Mouse (Mus musculus) MEL (cell line): Measurements from ENCODE around the gene Col5a3. TPM values are rescaled to one million over a fixed set of nuclear protein-coding genes. Genes with fewer than 3 reads are reported as not detected.

Experiments
- DNase-seq: peaks from one replicate; pipeline ENCODE4 v3.0.0; 2011; ENCODE audit warnings: low read depth, low spot score
- H3K27ac ChIP-seq: 2 replicates; pipeline ENCODE4 v1.5.1; 2012; ENCODE audit warnings: low read depth, mild to moderate bottlenecking, control low read depth, low read length, moderate library complexity; ENCODE audit not compliant: control insufficient read depth
- H3K27me3 ChIP-seq, 2 experiments: fragments of 150-350 bp in 1 of 2; sonication (generic) in 1 of 2; 2 replicates each; pipeline ENCODE4 v1.6.1; 2012; ENCODE audit warnings: low read length in 2 of 2, mild to moderate bottlenecking in 2 of 2, improper control_type of control experiment in 1 of 2, moderate library complexity in 1 of 2; ENCODE audit not compliant: insufficient read depth in 2 of 2, control insufficient read depth in 1 of 2
- H3K36me3 ChIP-seq, 2 experiments: 2 replicates each; pipeline ENCODE4 v1.6.1; 2012 to 2014; ENCODE audit warnings: low read length in 2 of 2, improper control_type of control experiment in 1 of 2, inconsistent platforms in 1 of 2, mild to moderate bottlenecking in 1 of 2; ENCODE audit not compliant: insufficient read depth in 2 of 2, control insufficient read depth in 1 of 2
- H3K4me1 ChIP-seq, 2 experiments: fragments of 150-350 bp in 1 of 2; sonication (generic) in 1 of 2; 2 replicates each; pipeline ENCODE4 v1.6.1; 2012; ENCODE audit warnings: low read length in 2 of 2, improper control_type of control experiment in 1 of 2, mild to moderate bottlenecking in 1 of 2; ENCODE audit not compliant: insufficient read depth in 2 of 2, control insufficient read depth in 1 of 2
- H3K4me3 ChIP-seq, 2 experiments: fragments of 150-350 bp in 1 of 2; sonication (generic) in 1 of 2; 2 replicates each; pipeline ENCODE4 v1.5.1; 2012; ENCODE audit warnings: low read depth in 2 of 2, low read length in 2 of 2, mild to moderate bottlenecking in 2 of 2, moderate library complexity in 2 of 2, control low read depth in 1 of 2, improper control_type of control experiment in 1 of 2; ENCODE audit not compliant: control insufficient read depth in 1 of 2, insufficient read depth in 1 of 2
- H3K79me2 ChIP-seq: 2 replicates; pipeline ENCODE4 v1.6.1; 2012; ENCODE audit warnings: mild to moderate bottlenecking, low read length, moderate library complexity; ENCODE audit not compliant: control insufficient read depth, poor library complexity, insufficient read depth
- H3K9ac ChIP-seq: 2 replicates; pipeline ENCODE4 v1.6.1; 2012; ENCODE audit warnings: low read depth, mild to moderate bottlenecking, control low read depth, low read length, moderate library complexity; ENCODE audit not compliant: control insufficient read depth, poor library complexity, severe bottlenecking
- H3K9me3 ChIP-seq: fragments of 150-350 bp; sonication (generic); replicated peaks from 2 replicates; pipeline ENCODE4 v1.6.1; 2012; ENCODE audit warnings: mild to moderate bottlenecking, low read length, improper control_type of control experiment, moderate library complexity; ENCODE audit not compliant: insufficient read depth
- CTCF ChIP-seq, 3 experiments: IDR thresholded peaks in 2 of 3; conservative IDR thresholded peaks in 1 of 3; 2 replicates each; pipeline ENCODE4 v1.5.1; 2011 to 2012; ENCODE audit warnings: low read length in 3 of 3, low read depth in 2 of 3, mild to moderate bottlenecking in 2 of 3, improper control_type of control experiment in 1 of 3, inconsistent platforms in 1 of 3, mixed read lengths in 1 of 3, moderate library complexity in 1 of 3; ENCODE audit not compliant: control insufficient read depth in 1 of 3, insufficient read depth in 1 of 3, poor library complexity in 1 of 3, severe bottlenecking in 1 of 3
- GATA1 ChIP-seq: IDR thresholded peaks from 2 replicates; pipeline ENCODE4 v1.6.1; 2011; ENCODE audit warnings: low read depth, low read length, improper control_type of control experiment
- HCFC1 ChIP-seq: IDR thresholded peaks from 2 replicates; pipeline ENCODE4 v1.6.1; 2012; ENCODE audit warnings: low read depth, mild to moderate bottlenecking, inconsistent platforms, low read length, improper control_type of control experiment, moderate library complexity
- MAX ChIP-seq: IDR thresholded peaks from 2 replicates; pipeline ENCODE4 v1.6.1; 2011; ENCODE audit warnings: low read length, improper control_type of control experiment
- MEF2A ChIP-seq: IDR thresholded peaks from 2 replicates; pipeline ENCODE4 v1.6.1; 2014; ENCODE audit warnings: low read depth, mild to moderate bottlenecking, inconsistent platforms, low read length, improper control_type of control experiment; ENCODE audit not compliant: poor library complexity, insufficient replicate concordance, severe bottlenecking; ENCODE audit errors: extremely low read depth
- MYC ChIP-seq: IDR thresholded peaks from 2 replicates; pipeline ENCODE4 v1.6.1; 2011; ENCODE audit warnings: low read depth, mild to moderate bottlenecking, low read length, improper control_type of control experiment, moderate library complexity
- POLR2A ChIP-seq, 2 experiments: IDR thresholded peaks; 2 replicates each; pipeline ENCODE4 v1.6.1; 2011 to 2012; ENCODE audit warnings: low read length in 2 of 2, mild to moderate bottlenecking in 2 of 2, control low read depth in 1 of 2, improper control_type of control experiment in 1 of 2, low read depth in 1 of 2, moderate library complexity in 1 of 2; ENCODE audit not compliant: control insufficient read depth in 1 of 2, insufficient read depth in 1 of 2, poor library complexity in 1 of 2
- RAD21 ChIP-seq: IDR thresholded peaks from 2 replicates; pipeline ENCODE4 v1.6.1; 2011; ENCODE audit warnings: mild to moderate bottlenecking, low read depth, low read length, improper control_type of control experiment
- RCOR1 ChIP-seq: IDR thresholded peaks from 2 replicates; pipeline ENCODE4 v1.6.1; 2012; ENCODE audit warnings: low read depth, mild to moderate bottlenecking, inconsistent platforms, low read length, improper control_type of control experiment
- SIN3A ChIP-seq: IDR thresholded peaks from 2 replicates; pipeline ENCODE4 v1.6.1; 2012; ENCODE audit warnings: low read length, improper control_type of control experiment, inconsistent platforms
- SMC3 ChIP-seq: IDR thresholded peaks from 2 replicates; pipeline ENCODE4 v1.6.1; 2011; ENCODE audit warnings: low read depth, low read length, improper control_type of control experiment
- UBTF ChIP-seq: IDR thresholded peaks from 2 replicates; pipeline ENCODE4 v1.6.1; 2012; ENCODE audit warnings: low read depth, mild to moderate bottlenecking, inconsistent platforms, low read length, improper control_type of control experiment, moderate library complexity, borderline replicate concordance; ENCODE audit not compliant: insufficient read depth
- ZC3H11A ChIP-seq: IDR thresholded peaks from 2 replicates; pipeline ENCODE4 v1.6.1; 2012; ENCODE audit warnings: low read depth, mild to moderate bottlenecking, inconsistent platforms, low read length, improper control_type of control experiment
- ZKSCAN1 ChIP-seq: IDR thresholded peaks from 2 replicates; pipeline ENCODE4 v1.6.1; 2012; ENCODE audit warnings: low read depth, mild to moderate bottlenecking, inconsistent platforms, low read length, improper control_type of control experiment, moderate library complexity
- polyA plus RNA-seq, 2 experiments: library from polyadenylated mRNA; stranded (reverse) in 1 of 2; unstranded in 1 of 2; fragments of >175 nt in 1 of 2; fragments of >200 nt in 1 of 2; gene quantifications; 2 replicates each; pipeline versions ENCODE4 v1.2.1 to v1.2.4; 2012; ENCODE audit warnings: low replicate concordance in 2 of 2, low read depth in 1 of 2; ENCODE audit not compliant: insufficient read length in 2 of 2, insufficient read depth in 1 of 2, missing spikeins in 1 of 2
- total RNA-seq: library from RNA; depleted of rRNA; stranded (reverse); fragments of 300-350 nt; gene quantifications from 2 replicates; pipeline ENCODE4 v1.2.3, GENCODE M21; 2012

The Col5a3 gene
- total and polyA plus RNA-seq, 3 experiments, result 0.08 to 0.53 TPM; not detected in 1

DNA sequence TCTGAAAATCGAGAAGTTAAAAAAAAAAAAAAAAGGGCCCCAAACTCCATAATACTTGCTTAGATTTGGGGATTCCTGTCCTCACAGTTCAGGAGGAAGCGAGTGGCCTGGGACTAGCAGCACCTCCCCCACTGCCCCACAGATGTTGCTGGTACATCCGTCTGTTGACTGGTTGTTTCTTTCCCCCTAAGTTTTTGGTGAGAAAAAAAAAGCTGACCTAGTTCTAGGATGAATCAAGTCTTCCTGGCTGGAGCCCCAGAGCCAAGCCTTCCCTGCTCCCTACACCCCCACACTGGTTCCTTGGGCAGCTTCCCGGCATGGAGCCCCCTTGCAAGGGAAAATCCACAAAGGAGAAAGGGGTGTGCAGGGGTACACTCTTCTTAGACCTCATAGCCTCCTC is 4.6 kb downstream of the Col5a3 start (continued):
- TF ChIP-seq MAX (no peak), ZKSCAN1 (no peak), MYC (no peak), UBTF (no peak)

DNA sequence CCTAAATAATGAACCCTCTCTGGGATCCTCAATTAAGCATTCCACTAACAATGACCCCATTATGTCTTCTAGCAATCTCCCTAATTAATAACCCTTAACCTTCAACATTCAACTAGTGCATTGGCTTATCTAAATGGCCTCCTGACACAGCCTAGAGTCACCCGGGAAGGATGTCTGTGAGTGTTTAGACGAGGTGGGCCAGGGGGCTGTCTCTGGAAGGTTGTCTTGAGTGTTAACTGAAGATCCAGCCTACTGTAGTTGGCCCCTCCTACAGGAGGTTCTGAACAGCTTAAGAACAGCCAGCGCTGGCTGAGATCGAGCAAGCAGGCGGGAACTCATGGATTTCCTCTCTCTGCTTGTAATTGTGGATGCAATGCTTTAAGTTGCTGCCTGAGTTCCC is 9.2 kb downstream of the Col5a3 start:
- no peak overlapping the region for H3K4me3 ChIP-seq
- H3K9me3 ChIP-seq, result no peaks in the 10 kb centered on the region
- no peak for DNase-seq
- H3K27me3 ChIP-seq, result peaks cover 7 to 8% of the 10 kb centered on the region in 2 experiments; a peak in 3 of 4 replicates
- H3K27ac ChIP-seq, result no peak overlapping the region
- H3K79me2 ChIP-seq, result no peaks in the 10 kb centered on the region
- H3K4me1 ChIP-seq, result no peaks in the 10 kb centered on the region
- H3K36me3 ChIP-seq, result no peaks in the 10 kb centered on the region
- no peak overlapping the region for H3K9ac ChIP-seq
- TF ChIP-seq CTCF (IDR thresholded peaks at IDR 0.05 in 2 of 3, conservative IDR thresholded peaks at IDR 0.05 in 1 of 3; ENCODE audit: control insufficient read depth in 1 of 3, insufficient read depth in 1 of 3, low read depth in 2 of 3, low read length in 3 of 3, poor library complexity in 1 of 3, severe bottlenecking in 1 of 3) (0 out of 6 replicates have a peak, but pooled peaks of 1 of the 3 experiments have one; percentile 3), MYC (no peak)

DNA sequence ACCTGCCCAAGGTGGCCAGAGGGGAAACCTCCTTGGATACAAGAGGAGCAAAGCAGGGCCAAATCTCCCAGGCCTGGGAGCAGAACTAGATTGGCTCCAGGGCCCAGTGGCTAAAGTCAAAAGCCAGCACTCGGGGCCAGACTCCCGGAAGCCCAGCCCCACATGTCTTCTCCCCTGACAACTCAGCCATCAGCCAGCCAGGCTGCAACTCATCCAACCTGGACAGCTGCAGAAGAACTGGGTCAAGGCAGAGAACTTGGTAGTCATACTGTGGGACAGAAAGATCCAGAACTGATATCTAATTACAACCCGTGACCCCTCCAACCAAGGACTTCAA is 9.7 kb downstream of the Col5a3 start:
- no peak for TF ChIP-seq HCFC1
- TF ChIP-seq SIN3A, result no peak
- TF ChIP-seq CTCF (IDR thresholded peaks at IDR 0.05 in 2 of 3, conservative IDR thresholded peaks at IDR 0.05 in 1 of 3; ENCODE audit: control insufficient read depth in 1 of 3, insufficient read depth in 1 of 3, low read depth in 2 of 3, low read length in 3 of 3, poor library complexity in 1 of 3, severe bottlenecking in 1 of 3), result no peak
- TF ChIP-seq POLR2A (IDR thresholded peaks at IDR 0.05; ENCODE audit: control insufficient read depth in 1 of 2, insufficient read depth in 1 of 2, low read depth in 1 of 2, low read length in 2 of 2, poor library complexity in 1 of 2), result no peak
- TF ChIP-seq ZC3H11A, result no peak
- no peak for TF ChIP-seq RCOR1
- TF ChIP-seq, all 39 proteins: peak for 0
- peaks cover 7 to 11% of the 10 kb centered on the region in 2 experiments for H3K27me3 ChIP-seq

DNA sequence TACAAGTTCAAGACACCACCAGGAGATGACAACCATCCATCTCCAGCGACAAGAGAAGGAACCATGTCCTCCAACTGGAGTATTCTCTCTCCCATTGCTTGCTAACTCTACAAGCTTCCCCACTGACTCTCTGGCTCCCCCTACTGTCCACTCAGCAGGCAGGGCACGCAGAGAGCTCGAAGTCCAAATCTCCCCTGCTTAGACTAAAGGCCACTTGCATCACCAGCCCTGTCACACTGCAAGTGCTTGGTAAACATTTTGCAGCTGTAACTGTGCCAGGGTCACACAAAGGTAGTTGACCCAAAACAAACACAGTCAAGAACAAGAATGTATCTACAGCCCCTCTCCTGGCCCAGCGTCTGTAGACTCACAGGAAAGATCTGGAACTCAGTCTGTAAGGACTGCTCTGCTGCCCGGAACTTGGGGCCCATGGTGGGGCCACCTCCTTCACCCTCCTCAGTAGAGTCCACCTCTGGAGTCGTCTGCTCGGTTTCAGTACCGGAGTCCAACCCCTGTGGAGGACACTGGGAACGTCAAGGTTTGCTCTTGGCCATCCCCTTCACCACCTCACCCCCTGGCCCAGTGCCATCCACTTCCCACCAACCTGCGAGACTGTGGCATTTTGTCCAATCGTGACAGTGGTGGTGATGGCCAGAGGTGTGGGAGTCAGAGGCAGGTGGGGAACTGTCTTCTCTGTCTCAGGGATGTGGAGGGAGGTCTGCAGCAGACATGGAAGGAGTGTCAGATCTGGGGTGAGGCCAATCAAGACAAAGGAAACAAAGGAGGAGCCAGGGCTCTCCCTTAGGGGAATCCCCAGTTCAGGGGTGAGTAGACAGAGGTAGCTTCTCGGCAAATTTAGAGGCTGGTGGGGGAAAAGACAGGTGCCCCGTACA is 10.4 kb downstream of the Col5a3 start:
- TF ChIP-seq MEF2A, result no peak
- TF ChIP-seq SMC3, result peak; percentile 98
- no peak for TF ChIP-seq GATA1
- peak; percentile 100 for TF ChIP-seq CTCF (IDR thresholded peaks at IDR 0.05 in 2 of 3, conservative IDR thresholded peaks at IDR 0.05 in 1 of 3; ENCODE audit: control insufficient read depth in 1 of 3, insufficient read depth in 1 of 3, low read depth in 2 of 3, low read length in 3 of 3, poor library complexity in 1 of 3, severe bottlenecking in 1 of 3)
- peak; percentile 89 for TF ChIP-seq ZC3H11A
- peak; percentile 94 for TF ChIP-seq RAD21
- peak; percentile 94 for DNase-seq

More for the DNA sequence above, 9.7 kb downstream of the Col5a3 start:
- Histone ChIP-seq H3K9me3 (no peaks in the 10 kb centered on the region), H3K79me2 (no peaks in the 10 kb centered on the region), H3K9ac (no peak overlapping the region), H3K36me3 (no peaks in the 10 kb centered on the region), H3K27ac (no peak overlapping the region), H3K4me3 (no peak overlapping the region), H3K4me1 (no peaks in the 10 kb centered on the region)
- no peak for DNase-seq

More for the DNA sequence above, 10.4 kb downstream of the Col5a3 start:
- H3K79me2 ChIP-seq, result no peaks in the 10 kb centered on the region
- H3K9ac ChIP-seq, result no peak overlapping the region
- H3K4me3 ChIP-seq, result no peak overlapping the region
- H3K4me1 ChIP-seq, result no peaks in the 10 kb centered on the region
- H3K36me3 ChIP-seq, result no peaks in the 10 kb centered on the region
- no peak overlapping the region for H3K27ac ChIP-seq
- peaks cover 11 to 12% of the 10 kb centered on the region in 2 experiments for H3K27me3 ChIP-seq
- no peaks in the 10 kb centered on the region for H3K9me3 ChIP-seq
